Mouse (Mus musculus) NIH3T3 (cell line): ENCODE measurements at regions not wholly inside any gene's neighbourhood (a gene's known extent, or its start where the extent isn't known, plus 50 kb on each side); places are given as distances from the start of the nearest gene placed in this dataset.

Source experiments
- DNase-seq: peaks from one replicate; pipeline ENCODE4 v3.0.0-alpha.2; 2012; ENCODE audit warnings: low read depth

DNA sequence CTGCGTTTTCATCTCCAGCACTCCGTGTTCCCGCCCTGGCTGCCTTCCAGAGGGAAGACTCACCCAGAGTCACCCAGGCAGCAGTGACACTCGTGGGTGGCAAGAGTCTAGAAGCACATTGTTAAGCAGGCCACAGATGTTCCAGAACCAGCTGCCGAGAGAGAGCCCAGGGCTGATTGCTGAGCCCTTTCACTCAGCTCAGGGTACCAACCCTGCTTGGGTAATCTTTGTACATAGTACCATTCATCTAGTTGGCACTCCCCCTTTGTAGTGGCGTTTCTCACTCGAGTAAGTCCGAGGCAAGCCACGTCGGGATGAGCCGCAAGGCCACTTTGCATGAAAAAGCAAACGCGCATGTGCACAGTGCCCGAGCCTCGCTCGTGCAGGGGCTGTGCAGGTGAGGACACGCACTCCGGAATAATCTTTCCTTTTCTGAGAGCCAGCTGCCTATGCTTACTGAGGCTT lies 156.9 kb downstream of the Zfp281 start:
- DNase-seq, result no peak

DNA sequence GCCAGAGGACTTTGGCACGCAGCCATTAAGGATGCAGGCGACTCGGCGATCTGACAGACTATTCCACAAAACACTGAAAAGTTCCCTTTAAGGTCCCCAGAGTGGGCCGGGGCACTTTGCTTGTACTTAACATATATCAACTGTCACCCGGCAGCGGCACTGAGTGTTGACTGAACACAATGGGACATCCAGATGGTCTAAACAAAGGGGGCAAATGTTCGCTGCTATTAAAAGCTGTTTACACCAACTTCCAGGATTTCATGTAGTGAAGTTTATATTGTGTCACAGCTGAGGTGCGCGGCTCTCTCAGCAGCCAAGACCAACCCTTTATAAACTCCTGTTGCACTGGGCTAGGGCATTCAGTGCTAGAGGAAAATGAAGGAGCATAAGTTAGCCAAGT lies 157.6 kb downstream of the Zfp281 start:
- no peak for DNase-seq

DNA sequence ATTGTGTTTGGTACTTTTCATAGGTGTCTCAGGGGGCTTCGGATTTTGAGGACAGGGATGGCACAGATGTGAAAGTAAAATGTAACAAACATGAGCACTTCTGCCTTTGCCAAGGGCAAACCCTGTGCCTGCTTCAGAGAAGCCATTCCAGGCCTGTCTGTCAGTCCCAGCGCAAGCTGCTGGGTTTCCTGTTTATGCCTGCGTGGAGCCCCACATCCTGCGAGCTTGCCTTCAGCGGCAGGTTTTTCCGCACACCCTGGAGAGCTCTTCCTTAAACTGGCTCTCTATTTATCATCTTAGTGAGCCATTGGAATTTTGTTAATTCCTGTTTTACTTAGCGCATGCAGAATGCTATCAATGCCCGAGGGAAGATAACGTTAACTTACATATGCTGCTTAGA lies 159.5 kb downstream of the Zfp281 start:
- no peak for DNase-seq

DNA sequence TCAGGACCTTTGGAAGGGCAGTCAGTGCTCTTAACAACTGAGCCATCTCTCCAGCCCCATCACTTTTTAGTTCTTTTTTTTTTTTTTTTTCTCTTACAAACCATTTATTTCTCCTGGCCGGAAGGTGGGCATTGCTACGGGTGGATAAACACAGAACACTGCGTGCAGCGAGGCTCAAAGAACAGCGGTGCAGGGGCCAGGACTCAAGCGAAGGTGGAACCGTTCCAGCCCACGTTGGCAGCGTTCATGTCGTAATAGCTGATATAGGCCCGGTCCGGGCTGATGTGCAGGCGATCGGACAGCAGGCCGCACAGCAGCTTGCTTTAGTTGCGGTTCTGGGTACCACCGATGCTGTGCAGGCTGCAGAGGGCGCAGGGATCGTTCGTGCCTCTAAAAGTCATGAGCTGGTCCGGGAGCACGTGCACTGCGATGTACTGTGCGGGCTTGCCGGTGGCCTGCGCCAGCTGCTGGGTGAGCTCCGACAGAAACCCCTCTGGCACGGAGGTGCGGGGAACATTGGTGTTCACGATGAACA lies 164.3 kb downstream of the Zfp281 start:
- DNase-seq, result no peak

DNA sequence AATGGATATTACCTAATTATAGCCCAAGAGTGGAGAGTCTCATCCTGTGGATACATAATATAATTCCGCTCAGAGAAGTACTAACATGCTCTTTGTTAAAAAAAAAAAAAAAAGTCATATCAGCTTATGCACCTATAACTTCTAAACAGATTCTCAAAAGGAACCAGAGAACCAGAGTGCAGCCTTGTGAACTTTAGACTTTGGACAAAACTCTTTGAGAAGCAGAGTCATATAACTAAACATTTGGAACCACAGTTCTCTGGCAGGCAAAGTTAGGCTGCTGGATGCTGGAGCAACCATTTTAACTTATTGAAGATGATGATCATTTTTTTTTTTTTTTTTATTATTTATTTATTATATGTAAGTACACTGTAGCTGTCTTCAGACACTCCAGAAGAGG lies 166.9 kb downstream of the Zfp281 start:
- no peak for DNase-seq
